Mouse (Mus musculus): ENCODE measurements around the gene Tcte2. TPM values are rescaled to one million over a fixed set of nuclear protein-coding genes. Genes with fewer than 3 reads are reported as not detected.
"Not testable (repeated sequence)": the region's sequence is repeated elsewhere in the genome, so short reads cannot be mapped to it uniquely, and the experiment has no call there.

Tcte2 gene
- polyA plus RNA-seq, 1 experiment from 2014 or later, result 14.9 TPM

DNA sequence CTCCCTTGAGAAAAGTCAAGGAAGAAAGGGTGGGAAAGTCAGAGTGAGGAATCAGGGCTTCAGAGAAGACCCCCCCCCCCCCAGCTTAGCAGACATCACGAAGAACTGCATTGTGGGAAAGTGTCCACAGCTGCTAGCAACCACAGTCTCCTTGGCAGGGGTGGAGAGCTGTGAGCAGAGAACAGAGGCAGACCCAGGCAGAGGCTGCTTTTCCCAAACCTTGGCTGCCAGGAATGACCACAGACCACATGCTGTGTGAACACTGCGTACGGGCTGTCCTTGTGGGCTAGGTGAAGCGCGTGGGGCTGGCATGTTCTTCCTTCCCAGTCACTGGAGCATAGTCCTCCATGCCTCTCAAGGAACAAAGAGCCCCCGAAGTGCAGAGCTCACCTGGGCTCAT, 81.9 kb downstream of the Tcte2 start:
- no peaks in the 10 kb centered on the region for H3K36me3 ChIP-seq (ENCODE audit: control insufficient read depth, insufficient read depth, low read length)
- no peaks in the 10 kb centered on the region for H3K9me3 ChIP-seq (ENCODE audit: control insufficient read depth, low read length)
- peak overlapping the region; percentile 49 for H3K27ac ChIP-seq (ENCODE audit: low read depth, low read length)
- H3K27me3 ChIP-seq (replicated peaks; ENCODE audit: control insufficient read depth, insufficient read depth, low read length), result no peaks in the 10 kb centered on the region
- no peak overlapping the region for H3K4me2 ChIP-seq (ENCODE audit: low read length)
- H3K4me3 ChIP-seq (ENCODE audit: low read length), result no peak overlapping the region
- peaks cover 3% of the 10 kb centered on the region for H3K4me1 ChIP-seq (ENCODE audit: control insufficient read depth, insufficient read depth, low read depth, low read length)
- WGBS, result 61% methylated on average over 6 of the region's 6 CpGs
- ATAC-seq, result no peak
- H3K9ac ChIP-seq (ENCODE audit: low read depth, low read length), result no peak overlapping the region

DNA sequence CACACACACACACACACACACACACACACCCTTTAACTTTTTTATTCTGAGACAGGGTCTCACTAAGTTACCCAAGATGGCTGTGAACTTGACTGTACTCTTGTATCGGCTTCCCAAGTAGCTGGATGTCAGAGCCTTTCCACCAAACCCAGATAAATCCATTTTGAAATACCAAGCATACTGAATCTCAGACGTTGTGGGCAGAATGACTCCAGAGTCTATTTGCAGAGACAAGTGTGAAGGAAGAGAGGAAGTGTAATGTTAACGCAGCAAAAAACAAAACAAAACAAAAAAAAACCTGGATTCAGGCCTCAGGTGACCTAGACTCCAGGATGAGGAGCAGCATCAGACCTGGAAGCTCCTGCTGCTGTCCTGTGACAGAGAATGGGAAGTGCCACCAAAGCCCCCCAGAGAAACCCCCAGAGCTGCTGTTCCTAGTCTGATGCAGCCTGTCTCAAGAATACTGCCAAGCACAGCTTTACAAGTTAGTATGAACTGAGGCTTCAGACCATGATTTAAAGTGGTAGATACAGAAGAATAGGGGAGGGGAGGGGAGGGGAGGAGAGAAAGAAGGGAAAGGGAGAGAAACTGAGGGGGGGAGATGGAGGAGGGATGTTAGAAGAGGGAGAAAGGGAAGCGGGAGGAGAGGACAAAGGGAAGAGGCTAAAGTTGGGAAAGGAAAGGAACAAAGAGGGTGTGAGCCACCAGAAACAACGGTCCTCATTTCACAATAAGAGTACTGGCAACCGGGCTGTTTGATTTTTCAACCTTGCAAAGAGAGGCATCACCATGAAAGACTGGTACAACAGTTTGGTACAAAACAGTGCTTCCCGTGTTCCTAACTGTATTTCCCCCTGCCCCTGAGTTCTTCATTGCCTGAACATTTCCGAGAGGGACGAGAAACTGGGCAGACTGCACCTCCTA, 84.1 kb downstream of the Tcte2 start:
- Histone ChIP-seq H3K9me3 (ENCODE audit: control insufficient read depth, low read length) (no peaks in the 10 kb centered on the region), H3K4me2 (ENCODE audit: low read length) (peak overlapping the region; percentile 37), H3K9ac (ENCODE audit: low read depth, low read length) (peak overlapping the region; percentile 46; the same call in 1 of the 2 replicates), H3K36me3 (ENCODE audit: control insufficient read depth, insufficient read depth, low read length) (no peaks in the 10 kb centered on the region), H3K27me3 (replicated peaks; ENCODE audit: control insufficient read depth, insufficient read depth, low read length) (no peaks in the 10 kb centered on the region), H3K4me1 (ENCODE audit: control insufficient read depth, insufficient read depth, low read depth, low read length) (peaks cover 3% of the 10 kb centered on the region), H3K27ac (ENCODE audit: low read depth, low read length) (peak overlapping the region; percentile 62; the same call in 1 of the 2 replicates), H3K4me3 (ENCODE audit: low read length) (no peak overlapping the region)
- ATAC-seq, result no peak
- WGBS, result 24% methylated on average over 9 of the region's 9 CpGs

DNA sequence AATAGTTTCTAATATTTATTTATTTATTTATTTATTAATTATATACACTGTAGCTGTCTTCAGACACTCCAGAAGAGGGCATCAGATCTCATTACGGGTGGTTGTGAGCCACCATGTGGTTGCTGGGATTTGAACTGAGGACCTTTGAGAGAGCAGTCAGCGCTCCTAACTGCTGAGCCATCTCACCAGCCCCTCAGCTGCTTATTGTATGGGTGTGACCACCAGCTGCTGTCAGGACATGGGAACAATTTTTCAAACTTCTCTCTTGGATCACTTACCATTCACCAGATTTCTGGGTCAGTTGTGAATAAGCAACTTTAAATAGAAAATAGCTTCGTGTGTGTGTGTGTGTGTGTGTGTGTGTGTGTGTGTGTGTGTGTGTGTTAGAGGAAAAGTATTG, 85.5 kb downstream of the Tcte2 start:
- H3K36me3 ChIP-seq (ENCODE audit: control insufficient read depth, insufficient read depth, low read length), result not testable (repeated sequence)
- WGBS, result 94% methylated on average over 3 of the region's 3 CpGs

DNA sequence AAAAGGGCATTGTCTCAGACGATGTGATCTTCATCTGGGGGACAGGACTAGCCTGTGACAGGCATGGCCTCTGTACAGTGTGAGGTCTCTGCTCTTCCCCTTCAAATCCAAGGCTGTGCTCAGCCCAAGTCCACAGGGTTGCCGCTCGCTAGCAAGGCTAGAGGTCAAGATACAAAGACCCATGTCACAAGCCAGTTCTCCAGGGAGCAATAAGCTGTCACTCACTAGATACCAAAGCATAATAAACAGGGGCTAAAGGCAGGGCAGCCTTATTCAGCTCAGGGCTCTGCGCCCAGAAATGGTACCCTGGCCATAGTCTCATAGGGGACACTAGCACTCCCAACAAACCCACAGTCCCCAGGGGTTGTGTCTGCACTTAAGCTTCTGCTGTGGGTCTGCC, 86.0 kb downstream of the Tcte2 start:
- H3K27me3 ChIP-seq (replicated peaks; ENCODE audit: control insufficient read depth, insufficient read depth, low read length), result no peaks in the 10 kb centered on the region
- no peak overlapping the region for H3K4me2 ChIP-seq (ENCODE audit: low read length)
- no peaks in the 10 kb centered on the region for H3K9me3 ChIP-seq (ENCODE audit: control insufficient read depth, low read length)
- no peak for ATAC-seq
- WGBS, result 43% methylated on average over 4 of the region's 4 CpGs
- no peak overlapping the region for H3K27ac ChIP-seq (ENCODE audit: low read depth, low read length)
- no peak overlapping the region for H3K4me3 ChIP-seq (ENCODE audit: low read length)
- H3K9ac ChIP-seq (ENCODE audit: low read depth, low read length), result no peak overlapping the region
- H3K4me1 ChIP-seq (ENCODE audit: control insufficient read depth, insufficient read depth, low read depth, low read length), result no peaks in the 10 kb centered on the region; the same call in 1 of the 2 replicates
- no peaks in the 10 kb centered on the region for H3K36me3 ChIP-seq (ENCODE audit: control insufficient read depth, insufficient read depth, low read length)

More for the DNA sequence above, 85.5 kb downstream of the Tcte2 start:
- H3K4me2 ChIP-seq (ENCODE audit: low read length); H3K9ac ChIP-seq (ENCODE audit: low read depth, low read length); H3K9me3 ChIP-seq (ENCODE audit: control insufficient read depth, low read length); H3K4me3 ChIP-seq (ENCODE audit: low read length); H3K4me1 ChIP-seq (ENCODE audit: control insufficient read depth, insufficient read depth, low read depth, low read length); H3K27ac ChIP-seq (ENCODE audit: low read depth, low read length); H3K27me3 ChIP-seq (replicated peaks; ENCODE audit: control insufficient read depth, insufficient read depth, low read length); ATAC-seq: not testable (repeated sequence)

DNA sequence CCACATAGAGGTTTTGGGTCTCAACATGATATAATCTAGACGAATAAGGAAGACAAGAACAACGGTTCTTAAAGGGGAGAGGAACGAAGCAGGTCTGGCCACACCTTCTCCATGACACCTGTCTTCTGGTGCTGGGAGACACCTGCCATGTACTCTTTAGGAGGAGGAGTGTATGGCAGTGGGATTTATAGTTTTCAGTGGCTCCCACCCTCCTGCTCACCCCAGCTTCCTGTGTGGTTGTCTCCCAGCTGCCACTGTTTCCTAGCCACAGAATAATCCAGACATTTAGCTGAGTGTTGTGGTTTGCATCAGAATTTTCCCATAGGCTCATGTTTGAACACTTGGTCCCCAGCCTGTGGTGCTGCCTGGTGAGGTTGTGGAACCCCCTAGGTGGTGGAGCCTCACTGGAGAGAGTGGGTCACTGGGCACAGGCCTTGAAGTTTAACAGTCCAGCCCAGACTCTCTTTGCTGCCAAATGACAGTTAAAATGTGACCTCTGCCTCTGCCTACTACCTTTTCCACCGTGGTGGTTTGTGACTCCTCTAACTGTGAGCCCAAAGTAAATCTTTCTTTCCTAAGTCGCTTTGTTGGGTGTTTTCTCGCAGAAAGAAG, 86.8 kb downstream of the Tcte2 start:
- Histone ChIP-seq H3K36me3 (ENCODE audit: control insufficient read depth, insufficient read depth, low read length) (no peaks in the 10 kb centered on the region), H3K9me3 (ENCODE audit: control insufficient read depth, low read length) (no peaks in the 10 kb centered on the region), H3K4me2 (ENCODE audit: low read length) (no peak overlapping the region), H3K27ac (ENCODE audit: low read depth, low read length) (no peak overlapping the region), H3K4me1 (ENCODE audit: control insufficient read depth, insufficient read depth, low read depth, low read length) (no peaks in the 10 kb centered on the region; the same call in 1 of the 2 replicates), H3K4me3 (ENCODE audit: low read length) (no peak overlapping the region), H3K27me3 (replicated peaks; ENCODE audit: control insufficient read depth, insufficient read depth, low read length) (no peaks in the 10 kb centered on the region), H3K9ac (ENCODE audit: low read depth, low read length) (no peak overlapping the region)
- WGBS, result 86% methylated on average over 6 of the region's 6 CpGs
- ATAC-seq, result no peak

DNA sequence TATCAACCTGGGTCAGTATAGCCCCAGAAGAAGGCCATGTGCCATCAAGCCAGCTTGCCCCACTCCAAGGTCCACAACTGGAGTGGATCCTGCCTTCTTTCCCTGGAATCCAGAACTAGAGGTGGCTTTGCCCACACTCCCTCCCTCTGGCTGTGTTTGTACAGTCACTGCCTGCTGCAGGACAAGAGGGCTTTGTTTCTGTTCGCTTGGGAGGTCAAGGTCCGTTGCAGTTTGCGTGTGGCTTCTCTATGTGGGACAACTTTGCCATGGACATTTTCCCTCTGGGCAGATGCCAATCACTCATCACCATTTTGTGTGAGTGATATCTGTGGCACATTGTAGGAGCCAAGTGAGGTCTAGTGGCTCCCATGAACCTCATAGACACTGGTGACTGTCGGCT, 89.9 kb downstream of the Tcte2 start:
- ATAC-seq, result no peak
- Histone ChIP-seq H3K9ac (ENCODE audit: low read depth, low read length) (no peak overlapping the region), H3K4me2 (ENCODE audit: low read length) (no peak overlapping the region), H3K4me3 (ENCODE audit: low read length) (no peak overlapping the region), H3K27ac (ENCODE audit: low read depth, low read length) (no peak overlapping the region), H3K27me3 (replicated peaks; ENCODE audit: control insufficient read depth, insufficient read depth, low read length) (no peaks in the 10 kb centered on the region), H3K9me3 (ENCODE audit: control insufficient read depth, low read length) (no peaks in the 10 kb centered on the region), H3K4me1 (ENCODE audit: control insufficient read depth, insufficient read depth, low read depth, low read length) (peaks cover 16% of the 10 kb centered on the region), H3K36me3 (ENCODE audit: control insufficient read depth, insufficient read depth, low read length) (no peaks in the 10 kb centered on the region)
- 65% methylated on average over 4 of the region's 4 CpGs for WGBS

DNA sequence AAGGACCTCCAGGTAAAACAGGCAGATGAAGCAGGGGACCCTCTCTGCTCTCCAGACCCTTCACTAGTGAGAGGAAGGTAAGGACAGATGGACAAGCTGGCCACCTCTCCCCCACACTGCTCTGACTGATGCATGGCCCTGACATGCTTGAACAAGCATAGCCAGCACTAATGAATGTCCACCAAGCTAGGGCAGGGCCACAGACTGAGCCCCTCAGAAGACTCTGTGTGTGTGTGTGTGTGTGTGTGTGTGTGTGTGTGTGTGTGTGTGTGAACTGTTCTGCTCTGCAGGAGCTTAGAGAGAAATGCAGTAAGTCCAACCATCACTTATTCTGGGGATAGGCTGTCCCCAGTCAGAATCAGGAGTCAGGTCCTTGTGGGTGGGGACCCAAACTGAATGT, 91.4 kb downstream of the Tcte2 start:
- no peak overlapping the region for H3K9ac ChIP-seq (ENCODE audit: low read depth, low read length)
- peak overlapping the region; percentile 25; the same call in 1 of the 2 replicates for H3K27ac ChIP-seq (ENCODE audit: low read depth, low read length)
- no peak overlapping the region for H3K4me3 ChIP-seq (ENCODE audit: low read length)
- H3K4me2 ChIP-seq (ENCODE audit: low read length), result no peak overlapping the region
- H3K36me3 ChIP-seq (ENCODE audit: control insufficient read depth, insufficient read depth, low read length), result no peaks in the 10 kb centered on the region
- ATAC-seq, result no peak
- peaks cover 16% of the 10 kb centered on the region for H3K4me1 ChIP-seq (ENCODE audit: control insufficient read depth, insufficient read depth, low read depth, low read length)
- H3K27me3 ChIP-seq (replicated peaks; ENCODE audit: control insufficient read depth, insufficient read depth, low read length), result no peaks in the 10 kb centered on the region
- H3K9me3 ChIP-seq (ENCODE audit: control insufficient read depth, low read length), result no peaks in the 10 kb centered on the region

DNA sequence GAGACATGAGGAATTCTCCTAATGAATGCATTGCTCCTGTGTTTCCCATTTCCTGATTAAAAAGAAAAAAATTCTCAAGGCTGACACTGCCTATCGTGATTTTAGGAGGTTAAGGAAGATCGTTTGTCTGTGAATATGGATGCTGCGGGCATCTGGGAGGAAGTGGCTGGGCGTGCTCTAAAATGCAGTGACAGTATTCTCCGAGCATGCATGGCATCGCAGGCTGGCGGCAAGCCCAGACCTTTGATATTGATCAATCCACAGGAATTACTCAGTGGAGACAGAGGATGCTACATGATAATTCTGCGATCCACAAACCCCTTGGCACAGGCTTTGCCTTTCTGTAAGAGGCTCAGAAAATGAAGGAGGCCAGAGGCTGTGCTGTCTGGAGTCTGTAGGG, 92.4 kb downstream of the Tcte2 start:
- H3K36me3 ChIP-seq (ENCODE audit: control insufficient read depth, insufficient read depth, low read length), result no peaks in the 10 kb centered on the region
- peak; percentile 31 for ATAC-seq

More for the DNA sequence above, 92.4 kb downstream of the Tcte2 start:
- Histone ChIP-seq H3K27me3 (replicated peaks; ENCODE audit: control insufficient read depth, insufficient read depth, low read length) (no peaks in the 10 kb centered on the region), H3K27ac (ENCODE audit: low read depth, low read length) (peak overlapping the region; percentile 84), H3K9me3 (ENCODE audit: control insufficient read depth, low read length) (no peaks in the 10 kb centered on the region), H3K4me2 (ENCODE audit: low read length) (peak overlapping the region; percentile 31), H3K4me1 (ENCODE audit: control insufficient read depth, insufficient read depth, low read depth, low read length) (peaks cover 16% of the 10 kb centered on the region), H3K9ac (ENCODE audit: low read depth, low read length) (peak overlapping the region; percentile 54; the same call in 1 of the 2 replicates), H3K4me3 (ENCODE audit: low read length) (no peak overlapping the region)
- WGBS, result 7% methylated on average over 8 of the region's 8 CpGs
